Mouse (Mus musculus) skeletal muscle tissue, adult 2 months (tissue): Measurements from ENCODE around the gene Slc50a1.

Source experiments
- DNase-seq: peaks from one replicate; pipeline ENCODE4 v3.0.0-alpha.2; 2012; ENCODE audit warnings: low read depth, low spot score

Gene Slc50a1

DNA sequence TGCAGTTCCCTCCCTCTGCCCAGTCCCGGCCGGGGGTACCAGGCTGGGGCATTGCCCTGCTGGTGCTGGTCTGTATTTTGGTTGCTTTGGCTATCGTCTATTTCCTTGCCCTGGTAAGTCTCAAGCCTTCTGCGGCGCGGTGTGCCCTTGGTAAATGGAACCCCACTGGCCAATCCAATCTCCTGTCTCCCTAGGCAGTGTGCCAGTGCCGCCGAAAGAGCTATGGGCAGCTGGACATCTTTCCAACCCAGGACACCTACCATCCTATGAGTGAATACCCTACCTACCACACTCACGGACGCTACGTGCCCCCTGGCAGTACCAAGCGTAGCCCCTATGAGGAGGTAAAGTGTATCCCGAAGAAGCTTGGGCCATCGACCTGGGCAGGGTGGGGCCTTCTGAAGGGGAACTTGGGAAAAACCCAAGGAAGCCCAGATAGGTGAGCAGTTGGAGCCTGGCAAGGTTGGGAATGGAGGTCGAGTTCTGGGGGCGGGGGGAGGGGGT lies 38.5 kb downstream of the Slc50a1 start:
- DNase-seq = no peak

- no peak for DNase-seq
Measured at GRCm38 (mm10) chr3:89231345-89231744, 39.0 kb downstream of the Slc50a1 start.

DNA sequence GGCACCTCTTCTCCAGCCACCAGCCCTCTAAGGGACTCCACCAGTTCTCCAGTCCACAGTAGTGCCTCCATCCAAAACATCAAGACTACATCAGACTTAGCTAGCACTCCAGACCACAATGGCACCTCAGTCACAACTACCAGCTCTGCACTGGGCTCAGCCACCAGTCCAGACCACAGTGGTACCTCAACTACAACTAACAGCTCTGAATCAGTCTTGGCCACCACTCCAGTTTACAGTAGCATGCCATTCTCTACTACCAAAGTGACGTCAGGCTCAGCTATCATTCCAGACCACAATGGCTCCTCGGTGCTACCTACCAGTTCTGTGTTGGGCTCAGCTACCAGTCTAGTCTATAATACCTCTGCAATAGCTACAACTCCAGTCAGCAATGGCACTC lies 39.8 kb downstream of the Slc50a1 start:
- DNase-seq = no peak

- no peak for DNase-seq
Measured at GRCm38 (mm10) chr3:89229276-89229675, 41.1 kb downstream of the Slc50a1 start.

GRCm38 (mm10) chr3:89228836-89229235 lies 41.5 kb downstream of the Slc50a1 start, which contains the start of gene Muc1:
Muc1 (plus strand) TSS chr3:89229057.
- no peak for DNase-seq

GRCm38 (mm10) chr3:89228180-89228549 lies 42.2 kb downstream of the Slc50a1 start:
- DNase-seq = peak; percentile 66

DNA sequence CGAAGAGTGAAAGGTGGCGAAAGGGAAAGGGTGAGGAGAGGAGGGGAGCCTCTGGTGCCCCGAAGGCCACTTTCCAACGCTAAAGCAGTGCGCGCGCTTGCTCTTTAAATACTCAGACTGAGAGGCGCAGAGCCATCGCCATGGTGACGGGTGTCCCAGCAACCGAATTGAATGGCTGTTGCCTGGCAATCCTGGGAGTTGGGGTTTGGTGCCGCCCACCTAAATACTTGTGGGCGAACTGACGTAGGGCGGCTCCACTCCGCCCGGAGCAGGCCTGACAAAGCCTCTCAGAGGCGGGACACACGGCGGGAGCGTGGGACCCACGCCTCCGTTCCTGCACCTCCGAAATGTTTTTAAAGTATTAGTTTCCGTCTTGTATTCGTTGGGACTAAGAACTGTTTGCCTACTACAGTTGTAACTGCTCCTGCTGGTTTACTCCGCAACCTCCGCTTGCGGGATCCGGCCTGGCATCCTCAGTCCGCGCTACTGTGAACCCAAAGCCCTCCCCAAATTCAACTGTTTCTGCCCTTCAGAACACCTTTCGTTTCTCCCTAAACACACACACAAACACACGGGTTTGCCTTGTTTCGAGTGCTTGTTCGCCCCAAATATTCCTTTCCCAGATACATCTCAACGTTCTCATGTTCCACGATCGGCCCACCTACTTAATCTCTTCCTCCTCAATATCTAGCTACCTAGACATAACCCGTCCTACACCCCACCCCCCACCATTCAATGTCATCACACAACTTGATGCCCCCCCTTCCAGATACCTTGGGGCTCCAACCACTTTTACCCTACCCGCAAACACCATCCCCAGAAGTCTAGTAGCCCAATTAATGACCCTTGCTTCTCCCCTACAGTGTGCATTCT lies 42.8 kb downstream of the Slc50a1 start:
- peak; percentile 53 for DNase-seq

GRCm38 (mm10) chr3:89226900-89227299 lies 43.5 kb downstream of the Slc50a1 start, which contains the start of gene Mtx1:
Mtx1 (minus strand) TSS chr3:89227088.
- no peak for DNase-seq

GRCm38 (mm10) chr3:89226361-89226760 lies 44.0 kb downstream of the Slc50a1 start:
- no peak for DNase-seq

DNA sequence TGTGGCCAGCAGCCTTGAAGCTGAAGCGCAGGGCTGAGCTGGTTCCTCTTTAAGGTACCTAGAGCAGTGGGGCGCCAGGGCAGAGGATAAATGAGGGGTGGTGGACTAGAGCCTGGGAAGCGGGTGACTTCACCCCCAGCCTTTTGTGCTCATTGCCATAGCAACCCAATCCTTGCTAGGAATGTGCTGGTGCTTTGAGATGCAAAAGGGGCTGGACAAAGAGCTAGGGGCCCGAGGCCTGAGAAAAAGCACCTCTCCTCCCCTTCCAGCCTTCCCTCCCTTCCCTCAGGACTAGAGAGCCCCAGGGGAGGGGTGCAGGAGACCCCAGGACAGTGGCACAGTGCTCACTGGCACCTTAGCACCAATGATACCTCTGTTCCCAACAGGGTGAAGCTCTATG lies 44.5 kb downstream of the Slc50a1 start:
- DNase-seq = no peak

GRCm38 (mm10) chr3:89225321-89225815 lies 45.0 kb downstream of the Slc50a1 start:
- no peak for DNase-seq

DNA sequence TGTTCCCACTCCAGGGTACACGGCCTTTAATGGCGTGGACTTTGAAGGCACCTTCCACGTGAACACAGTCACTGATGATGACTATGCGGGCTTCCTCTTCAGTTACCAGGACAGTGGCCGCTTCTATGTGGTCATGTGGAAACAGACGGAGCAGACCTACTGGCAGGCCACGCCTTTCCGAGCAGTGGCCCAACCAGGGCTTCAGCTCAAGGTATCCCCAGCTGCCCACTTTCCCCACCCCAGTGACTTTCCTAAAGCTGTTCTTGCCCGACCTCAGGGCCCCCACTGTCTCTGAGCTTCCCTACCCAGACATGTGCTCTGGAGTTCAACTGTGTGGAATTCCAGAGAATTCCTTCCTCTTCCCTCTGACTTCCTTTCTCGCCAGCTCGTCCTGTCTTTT lies 45.6 kb downstream of the Slc50a1 start:
- no peak for DNase-seq

DNA sequence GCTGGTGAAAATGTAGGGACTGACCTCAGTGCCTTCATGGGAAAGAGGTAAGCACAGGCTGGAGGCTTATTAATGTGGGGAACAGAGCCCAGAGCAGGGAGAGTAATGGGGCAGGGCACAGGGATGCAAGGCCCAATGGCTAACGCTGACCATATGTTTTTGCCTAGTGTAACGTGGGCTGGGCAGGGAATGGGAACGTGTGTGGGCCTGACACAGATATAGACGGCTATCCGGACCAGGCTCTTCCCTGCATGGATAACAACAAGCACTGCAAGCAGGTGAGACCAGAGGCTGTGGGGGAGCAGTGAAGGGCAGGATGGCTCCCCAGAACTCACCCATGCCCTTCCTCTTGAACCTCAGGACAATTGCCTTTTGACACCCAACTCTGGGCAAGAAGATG lies 49.2 kb downstream of the Slc50a1 start:
- DNase-seq = no peak

GRCm38 (mm10) chr3:89219546-89219945 lies 50.8 kb downstream of the Slc50a1 start:
- no peak for DNase-seq

DNA sequence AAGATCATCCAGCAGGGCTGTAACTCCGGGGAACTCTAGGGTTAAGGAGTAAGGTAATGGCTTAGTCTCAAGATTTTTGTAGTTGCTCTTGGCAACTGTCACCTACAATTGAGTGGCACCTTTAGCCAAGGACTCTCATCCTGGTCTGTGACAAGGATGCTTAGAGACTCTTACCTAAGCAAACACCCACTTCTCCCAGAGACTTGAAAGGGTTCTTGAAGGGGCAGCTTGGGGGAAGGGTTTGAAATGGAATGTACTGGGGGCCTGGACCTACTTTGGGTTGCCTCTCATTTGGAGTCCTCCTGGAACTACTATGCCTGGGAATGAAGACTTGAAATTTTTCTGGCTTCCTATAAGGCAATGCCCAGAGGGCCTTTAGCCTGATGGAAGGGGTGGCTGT lies 52.1 kb downstream of the Slc50a1 start:
- no peak for DNase-seq
